Mouse (Mus musculus) brown adipose tissue, adult 24 weeks (tissue): Measurements from ENCODE around the gene Gria3. TPM values are rescaled to one million over a fixed set of nuclear protein-coding genes. Genes with fewer than 3 reads are reported as not detected.

Source experiments
- H3K27ac ChIP-seq: fragments of 200-500 bp; replicated peaks from 2 replicates; pipeline ENCODE4 v1.5.1; 2012; ENCODE audit warnings: low read depth, mild to moderate bottlenecking, low read length
- H3K4me1 ChIP-seq: fragments of 200-500 bp; 2 replicates; pipeline ENCODE4 v1.6.1; 2012; ENCODE audit warnings: low read length, mixed read lengths; ENCODE audit not compliant: control insufficient read depth, insufficient read depth, insufficient read length
- H3K4me3 ChIP-seq: fragments of 200-500 bp; 2 replicates; pipeline ENCODE4 v1.5.1; 2012; ENCODE audit warnings: low read depth, mild to moderate bottlenecking, low read length, moderate library complexity; ENCODE audit not compliant: insufficient read depth
- polyA plus RNA-seq: library from polyadenylated mRNA; stranded (reverse); fragments of >200 nt; gene quantifications from 2 replicates; pipeline ENCODE4 v1.2.4, GENCODE M21; 2012; ENCODE audit not compliant: missing spikeins, insufficient read depth, insufficient read length

Gria3 gene
- polyA plus RNA-seq, 1 experiment = 0.28 TPM

- H3K4me3 ChIP-seq = no peak overlapping the region
- H3K4me1 ChIP-seq = no peaks in the 10 kb centered on the region
- no peak overlapping the region for H3K27ac ChIP-seq
These were observed 95.9 kb downstream of the Gria3 start for GRCm38 (mm10) chrX:41496528-41496927.

GRCm38 (mm10) chrX:41505371-41505770, 104.7 kb downstream of the Gria3 start:
- no peak overlapping the region for H3K4me3 ChIP-seq
- no peaks in the 10 kb centered on the region for H3K4me1 ChIP-seq
- H3K27ac ChIP-seq = no peak overlapping the region

DNA sequence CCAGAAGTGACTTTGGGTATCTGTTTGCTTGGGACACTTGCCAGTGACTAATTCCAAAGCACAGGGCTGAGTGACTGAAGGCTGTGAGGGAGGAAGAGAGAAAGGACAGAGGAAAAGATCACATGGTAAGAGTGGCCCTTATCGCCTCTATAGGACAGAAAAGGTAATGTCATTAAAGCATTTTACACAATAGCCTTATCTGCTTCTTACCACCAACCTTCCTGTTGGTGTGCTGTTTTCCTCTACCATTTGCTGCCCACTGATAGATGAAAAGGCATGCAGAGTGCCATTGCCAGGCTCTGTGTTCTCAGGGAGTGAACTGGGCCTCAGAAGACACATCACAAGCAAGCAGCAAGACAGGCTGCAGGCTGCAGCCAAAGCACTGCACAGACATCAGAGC, 107.3 kb downstream of the Gria3 start:
- no peaks in the 10 kb centered on the region for H3K4me1 ChIP-seq
- no peak overlapping the region for H3K27ac ChIP-seq
- H3K4me3 ChIP-seq = no peak overlapping the region

- no peaks in the 10 kb centered on the region for H3K4me1 ChIP-seq
- no peak overlapping the region for H3K27ac ChIP-seq
- H3K4me3 ChIP-seq = no peak overlapping the region
These were observed 114.3 kb downstream of the Gria3 start for GRCm38 (mm10) chrX:41514982-41515381.

DNA sequence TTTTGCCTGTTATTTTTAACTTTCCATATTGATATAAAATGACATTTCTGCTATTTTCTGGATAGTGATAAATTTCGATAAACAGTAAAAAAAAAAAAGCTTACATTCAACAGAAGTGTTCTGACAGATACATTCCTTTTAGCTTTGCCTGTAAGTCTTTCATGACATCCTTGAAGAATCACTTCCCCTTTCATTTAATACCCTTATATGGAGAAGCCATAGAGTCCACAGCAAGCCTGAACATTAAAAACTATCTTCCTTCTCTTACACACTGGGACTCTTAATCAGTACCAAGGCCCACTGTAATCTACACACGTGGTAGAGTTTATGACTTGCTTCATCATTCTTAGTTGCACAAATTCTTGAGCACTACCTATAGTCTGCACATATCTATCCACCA, 131.9 kb downstream of the Gria3 start:
- Histone ChIP-seq H3K4me3 (no peak overlapping the region), H3K4me1 (no peaks in the 10 kb centered on the region), H3K27ac (no peak overlapping the region)

- Histone ChIP-seq H3K4me1 (no peaks in the 10 kb centered on the region), H3K27ac (no peak overlapping the region), H3K4me3 (no peak overlapping the region)
These were observed 135.2 kb downstream of the Gria3 start for GRCm38 (mm10) chrX:41535886-41536285.

DNA sequence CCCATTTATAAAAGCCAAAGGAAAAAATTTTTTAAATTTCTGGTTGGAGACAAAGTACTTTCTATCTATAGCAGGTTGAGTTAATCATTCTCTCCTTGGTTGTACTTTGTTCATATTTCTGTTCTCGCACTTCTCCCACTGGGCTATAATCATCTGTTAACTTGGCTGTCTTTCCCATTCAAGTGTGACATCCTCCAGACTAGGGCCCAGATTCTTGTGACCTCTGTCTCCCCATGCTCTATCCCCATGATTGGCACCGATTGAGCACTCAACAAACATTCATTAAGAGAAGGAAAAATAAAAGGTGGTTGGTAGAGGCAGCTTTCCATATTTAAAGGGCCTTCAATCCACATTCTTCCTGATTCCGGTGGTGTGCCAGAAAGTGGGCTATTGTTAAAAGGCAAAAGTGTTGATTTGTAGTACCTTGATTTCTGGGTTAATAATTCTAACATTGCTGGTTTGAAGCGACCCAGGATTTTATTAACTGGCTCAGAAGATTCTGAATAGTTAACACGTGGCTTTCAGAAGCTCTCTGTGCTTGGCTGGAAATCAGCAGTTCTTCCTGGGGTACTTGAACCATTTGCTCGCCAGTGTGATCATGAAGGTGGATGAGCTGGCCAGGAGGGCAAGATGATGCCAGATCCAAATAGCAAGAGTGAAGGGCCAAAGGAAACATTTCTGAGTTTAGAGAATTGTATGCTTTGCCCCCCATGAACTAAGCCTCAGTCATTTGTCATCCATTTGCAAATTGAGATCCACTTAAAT, 161.8 kb downstream of the Gria3 start:
- no peaks in the 10 kb centered on the region for H3K4me1 ChIP-seq
- H3K4me3 ChIP-seq = no peak overlapping the region
- H3K27ac ChIP-seq = no peak overlapping the region

DNA sequence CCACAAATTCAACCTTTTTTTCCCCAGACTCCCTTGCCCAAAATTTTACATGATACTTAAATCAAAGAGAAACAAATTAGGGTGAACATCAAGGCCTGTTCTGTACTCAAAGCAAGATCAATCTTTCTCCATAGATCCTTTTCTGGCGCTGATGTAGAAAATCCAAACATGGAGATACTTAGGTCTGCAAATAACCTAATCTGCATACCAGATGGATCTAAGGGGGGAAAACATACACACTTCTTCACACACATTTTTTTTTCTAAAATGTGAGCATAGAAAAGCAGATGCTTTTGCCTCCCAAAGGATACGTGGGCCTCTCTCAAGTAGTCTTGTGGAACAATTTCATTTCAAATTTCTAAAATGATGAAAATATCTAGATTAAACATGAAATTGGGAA, 164.2 kb downstream of the Gria3 start:
- Histone ChIP-seq H3K4me3 (no peak overlapping the region), H3K27ac (no peak overlapping the region), H3K4me1 (no peaks in the 10 kb centered on the region)

GRCm38 (mm10) chrX:41573079-41573478, 172.4 kb downstream of the Gria3 start:
- H3K4me3 ChIP-seq = no peak overlapping the region
- no peak overlapping the region for H3K27ac ChIP-seq
- no peaks in the 10 kb centered on the region for H3K4me1 ChIP-seq

DNA sequence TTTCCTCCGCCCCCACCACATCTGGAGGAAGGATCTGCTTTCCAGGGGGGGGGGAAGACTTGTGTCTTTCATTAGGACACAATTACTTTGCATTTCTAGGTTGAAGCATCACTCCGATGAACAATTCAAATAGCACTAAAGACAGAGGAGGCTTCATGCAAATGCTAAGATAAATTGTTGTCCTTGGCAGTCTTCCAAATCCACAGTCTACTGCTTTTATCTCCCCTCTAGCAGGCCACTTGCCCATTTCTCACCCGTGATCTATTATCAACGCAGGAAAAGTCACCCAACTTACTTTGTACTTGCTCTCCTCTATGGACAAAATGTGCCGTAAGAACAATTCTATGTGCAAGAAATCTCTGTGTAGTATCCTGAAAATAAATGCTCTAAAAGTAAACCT, 178.1 kb downstream of the Gria3 start:
- no peak overlapping the region for H3K4me3 ChIP-seq
- H3K27ac ChIP-seq = no peak overlapping the region
- no peaks in the 10 kb centered on the region for H3K4me1 ChIP-seq

DNA sequence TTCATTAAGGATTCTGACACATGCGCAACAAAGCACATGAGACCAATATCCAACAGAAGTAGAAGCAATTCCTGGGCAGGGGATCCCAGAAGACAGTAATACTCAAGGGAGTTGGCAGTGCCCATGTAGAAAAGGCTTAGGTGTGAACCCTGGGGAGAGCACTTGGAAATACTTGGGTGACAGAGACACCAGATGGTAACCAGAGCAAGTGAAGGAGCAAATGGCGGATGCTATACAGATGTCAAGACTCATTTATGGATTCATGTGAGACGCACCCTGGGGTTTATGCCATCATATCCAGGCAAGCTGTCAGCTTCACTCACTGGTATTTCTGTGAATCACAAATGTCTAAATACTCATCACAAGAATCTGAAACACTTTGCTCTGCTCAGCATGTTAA, 187.0 kb downstream of the Gria3 start:
- no peak overlapping the region for H3K4me3 ChIP-seq
- no peak overlapping the region for H3K27ac ChIP-seq
- no peaks in the 10 kb centered on the region for H3K4me1 ChIP-seq

GRCm38 (mm10) chrX:41607181-41607580, 206.5 kb downstream of the Gria3 start:
- Histone ChIP-seq H3K4me3 (no peak overlapping the region), H3K4me1 (no peaks in the 10 kb centered on the region), H3K27ac (no peak overlapping the region)

DNA sequence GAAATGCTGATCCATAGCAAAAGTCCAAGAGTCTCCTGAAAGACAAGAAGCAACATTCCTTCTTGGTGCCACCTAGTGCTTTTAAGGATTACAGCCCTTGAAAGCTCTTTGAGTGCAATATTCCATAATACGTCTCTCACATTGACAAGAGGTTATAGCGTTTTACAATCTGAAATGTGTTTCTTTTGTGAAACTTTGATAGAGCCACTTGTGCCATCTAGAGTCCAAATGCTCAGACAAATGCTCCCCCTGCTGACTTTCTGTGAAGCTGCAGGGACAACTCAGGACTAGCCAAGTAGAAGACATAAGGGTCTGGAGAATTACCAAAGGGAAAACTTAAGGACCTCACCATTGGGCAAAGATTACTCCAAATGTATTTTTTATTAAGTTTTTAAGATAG, 214.3 kb downstream of the Gria3 start:
- Histone ChIP-seq H3K4me3 (no peak overlapping the region), H3K4me1 (no peaks in the 10 kb centered on the region), H3K27ac (no peak overlapping the region)

- no peaks in the 10 kb centered on the region for H3K4me1 ChIP-seq
- no peak overlapping the region for H3K4me3 ChIP-seq
- no peak overlapping the region for H3K27ac ChIP-seq
These were observed 216.3 kb downstream of the Gria3 start for GRCm38 (mm10) chrX:41616928-41617327.

DNA sequence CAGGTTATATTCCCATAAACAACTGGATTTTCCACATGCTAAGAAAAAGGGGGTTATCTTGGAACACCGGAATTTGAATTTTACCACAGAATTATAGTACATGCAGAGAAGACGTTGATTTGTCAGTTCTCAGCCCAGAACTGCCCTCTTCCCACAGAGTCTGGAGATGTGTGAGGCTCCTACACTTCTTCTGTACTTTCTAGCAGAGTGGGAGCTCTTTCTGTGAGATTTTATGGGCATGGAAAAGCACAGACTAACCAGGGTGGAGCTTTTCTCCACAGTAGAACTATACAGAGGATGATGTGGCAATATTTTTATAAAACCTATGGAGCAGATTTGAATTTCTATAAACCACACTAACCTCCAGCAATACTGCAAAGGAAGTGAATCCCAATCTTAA, 217.7 kb downstream of the Gria3 start:
- Histone ChIP-seq H3K4me3 (no peak overlapping the region), H3K4me1 (no peaks in the 10 kb centered on the region)

DNA sequence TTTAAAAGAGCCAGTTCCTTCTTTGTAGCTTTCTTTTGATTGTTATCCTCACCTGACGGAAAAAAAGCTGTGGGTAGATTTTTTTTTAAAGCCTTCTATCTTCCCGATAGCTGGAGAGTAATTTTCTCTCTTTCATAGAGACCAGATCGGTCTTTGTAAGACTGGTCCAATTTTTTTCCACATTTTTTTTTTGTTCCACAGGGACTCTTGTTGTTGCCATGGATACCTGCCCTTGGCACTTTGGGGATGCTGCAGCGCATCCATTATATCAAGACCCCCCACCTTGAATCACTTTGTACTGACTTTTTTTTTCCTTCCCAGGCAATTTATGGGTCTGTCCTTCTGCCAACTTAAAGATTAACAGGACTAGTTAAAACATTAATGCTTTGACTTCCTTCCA, 232.9 kb downstream of the Gria3 start:
- Histone ChIP-seq H3K4me1 (no peaks in the 10 kb centered on the region), H3K27ac (no peak overlapping the region), H3K4me3 (no peak overlapping the region)

More for the DNA sequence above, 217.7 kb downstream of the Gria3 start:
- H3K27ac ChIP-seq = no peak overlapping the region
